Mouse (Mus musculus) T-cell, adult 2 months (primary cell): ENCODE measurements around the gene Acsl6.
A peak's percentile ranks its signal among the peaks of the same experiment; 100 is the strongest.

Experiments
- DNase-seq: peaks from one replicate; pipeline ENCODE4 v3.0.0; 2022; ENCODE audit warnings: low spot score

Acsl6 gene

GRCm38 (mm10) chr11:54307139-54307816, 3.7 kb downstream of the Acsl6 start:
- peak; percentile 50 for DNase-seq

DNA sequence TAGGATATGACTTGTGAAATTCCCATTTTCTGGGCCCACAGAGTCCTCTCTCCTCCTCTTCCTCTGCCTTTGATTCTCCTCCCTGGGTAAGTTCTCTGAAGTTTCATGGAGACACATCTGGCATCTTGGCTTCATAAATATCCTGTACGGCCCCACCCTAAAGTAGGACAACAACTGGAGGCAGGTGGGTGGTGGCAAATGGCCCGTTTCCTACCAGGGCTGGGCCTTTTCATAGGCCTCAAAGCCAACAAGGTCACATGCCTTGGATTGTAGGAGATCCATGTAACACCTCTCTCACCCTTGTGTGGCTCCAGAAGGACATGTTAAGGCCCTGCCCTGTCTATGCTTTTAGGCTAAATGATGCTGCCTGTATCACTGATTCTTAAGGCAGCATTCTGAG, 7.0 kb downstream of the Acsl6 start:
- no peak for DNase-seq

- DNase-seq, result no peak
These were observed 8.4 kb downstream of the Acsl6 start for GRCm38 (mm10) chr11:54312021-54312420.

GRCm38 (mm10) chr11:54312603-54313002, 9.0 kb downstream of the Acsl6 start:
- DNase-seq, result no peak

- no peak for DNase-seq
These were observed 10.1 kb downstream of the Acsl6 start for GRCm38 (mm10) chr11:54313391-54314360.

- no peak for DNase-seq
These were observed 11.1 kb downstream of the Acsl6 start for GRCm38 (mm10) chr11:54314740-54315139.

- no peak for DNase-seq
These were observed 11.7 kb downstream of the Acsl6 start for GRCm38 (mm10) chr11:54315336-54315735.

- DNase-seq, result no peak
These were observed 13.8 kb downstream of the Acsl6 start for GRCm38 (mm10) chr11:54317361-54317760.

- DNase-seq, result no peak
These were observed 14.2 kb downstream of the Acsl6 start for GRCm38 (mm10) chr11:54317795-54318194.

DNA sequence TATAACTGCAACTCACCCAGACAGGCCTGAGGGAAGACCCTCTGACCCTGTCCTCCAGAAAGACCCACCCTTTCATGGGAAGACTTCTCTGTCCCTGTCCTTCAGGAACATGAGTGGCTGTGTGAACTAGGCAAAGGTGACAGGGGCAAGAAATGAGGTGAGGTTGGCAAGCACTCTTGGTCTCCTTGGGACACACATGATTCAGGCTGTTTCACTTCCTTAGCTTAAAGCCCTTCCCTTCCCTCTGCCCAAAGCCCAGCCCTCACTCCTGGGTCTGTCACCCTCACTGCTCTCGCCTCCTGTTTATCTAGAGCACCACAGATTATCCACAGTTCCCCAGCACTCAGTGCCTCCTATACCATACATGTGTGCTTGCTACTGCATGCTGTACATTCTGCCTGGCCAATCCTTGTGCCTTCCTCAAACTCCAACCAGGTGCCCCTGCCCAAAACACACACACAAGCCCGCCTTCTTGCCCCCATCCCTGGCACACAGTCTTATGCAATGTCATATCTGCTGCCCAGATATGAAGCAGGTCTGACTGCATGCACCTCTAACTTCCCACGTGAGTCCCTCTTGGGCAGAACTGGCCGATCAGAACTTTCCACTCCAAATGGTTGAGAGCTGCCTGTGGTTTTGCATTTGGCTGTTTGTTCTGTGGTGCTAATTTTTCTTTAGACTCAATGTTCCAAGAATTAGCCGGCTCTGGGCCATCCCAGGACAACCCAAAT, 18.4 kb downstream of the Acsl6 start:
- DNase-seq, result no peak

DNA sequence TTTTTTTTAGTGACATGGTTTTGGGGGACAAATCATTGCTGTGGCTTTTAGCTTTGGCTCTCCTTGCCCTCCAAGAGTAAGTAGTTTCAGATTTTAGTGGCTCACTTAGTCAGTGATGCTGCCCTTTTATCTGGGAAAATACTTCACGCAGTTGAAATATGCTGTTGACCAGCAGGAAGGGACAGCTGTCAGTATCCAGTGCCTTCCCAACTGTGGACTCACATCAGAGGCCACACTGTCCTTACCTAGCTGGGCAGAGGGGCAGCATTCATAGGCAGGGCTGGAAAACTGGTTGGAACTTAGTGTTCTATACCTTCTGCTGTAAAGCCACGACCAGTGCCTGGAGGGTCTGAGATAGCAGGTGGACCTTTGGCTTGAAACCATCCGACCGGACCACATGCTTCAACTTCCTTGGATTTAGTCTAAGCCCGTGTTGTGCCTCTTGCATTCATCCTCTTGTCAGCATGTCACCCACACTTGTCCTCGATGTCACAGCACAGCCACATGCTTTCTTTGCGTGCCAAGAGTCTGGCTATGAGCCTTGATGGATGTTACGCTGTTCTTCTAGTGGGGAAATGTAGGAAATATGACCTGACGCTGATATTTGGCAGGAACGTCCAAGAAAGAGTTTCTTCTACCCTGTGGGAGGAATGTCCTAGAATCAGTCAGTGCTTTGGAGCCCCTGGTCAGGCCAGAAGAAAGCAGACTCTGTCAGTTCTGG, 28.0 kb downstream of the Acsl6 start:
- DNase-seq, result no peak

DNA sequence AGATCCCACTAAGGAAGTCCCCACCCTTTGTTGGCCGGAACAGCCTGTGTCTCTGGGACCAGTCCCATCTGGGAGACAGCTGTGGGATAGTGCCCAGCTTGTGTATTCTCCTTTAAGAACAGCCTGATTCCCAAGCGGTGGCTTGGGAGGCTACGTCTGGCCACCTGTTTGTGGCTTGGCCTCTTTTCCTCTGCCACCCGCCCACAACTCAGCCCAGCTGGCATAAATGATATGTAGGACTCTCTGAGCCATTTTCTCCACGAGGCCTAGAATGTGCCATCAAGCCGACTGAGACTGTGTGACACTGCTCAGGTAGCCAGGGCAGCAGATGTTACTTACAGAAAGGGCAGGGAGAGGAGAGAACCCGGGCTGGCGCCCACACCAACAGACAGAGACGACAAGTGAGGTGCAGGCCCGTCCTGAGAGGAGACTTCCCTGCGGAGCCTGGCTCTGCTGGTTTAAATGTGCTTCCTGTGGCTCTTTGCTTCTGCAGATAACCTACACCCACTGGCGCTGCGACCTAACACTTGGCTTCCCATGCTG, 32.6 kb downstream of the Acsl6 start:
- DNase-seq, result no peak

- no peak for DNase-seq
These were observed 40.1 kb downstream of the Acsl6 start for GRCm38 (mm10) chr11:54343703-54344102.

GRCm38 (mm10) chr11:54351704-54352103, 48.1 kb downstream of the Acsl6 start:
- no peak for DNase-seq

- no peak for DNase-seq
These were observed 49.6 kb downstream of the Acsl6 start for GRCm38 (mm10) chr11:54353121-54353576.

DNA sequence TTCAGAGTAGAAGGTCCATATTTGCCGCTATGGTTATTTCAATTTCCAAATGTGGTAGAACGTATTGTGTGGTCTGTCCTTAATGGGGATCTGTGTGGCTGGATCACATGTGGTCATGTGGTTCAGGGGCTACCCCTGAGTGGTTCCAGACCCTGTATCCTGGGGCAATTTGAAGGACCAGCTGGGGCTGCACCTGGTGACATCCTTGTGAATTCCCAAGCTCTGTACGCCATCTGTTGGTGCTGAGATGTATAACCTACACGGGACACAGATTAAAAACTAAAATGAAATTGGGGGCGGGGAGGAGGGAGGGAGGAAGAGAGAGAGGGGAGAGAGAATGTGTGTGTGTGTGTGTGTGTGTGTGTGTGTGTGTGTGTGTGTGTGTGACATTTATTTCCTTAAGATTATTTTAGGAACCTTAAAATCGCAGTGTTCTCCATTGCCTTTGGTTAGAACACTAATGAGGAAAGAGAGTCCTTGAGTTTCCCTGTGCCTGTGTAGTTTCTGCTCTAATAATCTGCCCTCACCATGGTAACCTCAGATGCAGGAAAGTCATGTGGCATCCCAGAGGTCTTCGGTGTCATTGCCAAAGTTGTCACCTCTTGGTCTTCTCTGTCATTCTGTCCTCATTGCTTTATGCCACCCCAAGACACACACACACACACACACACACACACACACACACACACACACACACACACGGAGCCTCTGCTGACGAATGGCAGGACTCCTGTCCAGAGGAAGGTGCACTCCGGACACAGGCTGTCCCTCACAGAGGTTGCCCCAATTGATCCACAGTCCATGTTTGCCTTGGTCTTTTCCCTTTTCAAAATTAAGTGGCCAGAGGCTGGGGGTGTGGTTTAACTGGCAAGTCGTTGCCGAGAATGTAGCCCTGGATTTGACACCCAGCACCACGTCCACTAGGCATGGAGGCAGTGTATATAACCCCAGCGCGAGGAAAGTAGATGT, 51.3 kb downstream of the Acsl6 start:
- peak; percentile 10 for DNase-seq

DNA sequence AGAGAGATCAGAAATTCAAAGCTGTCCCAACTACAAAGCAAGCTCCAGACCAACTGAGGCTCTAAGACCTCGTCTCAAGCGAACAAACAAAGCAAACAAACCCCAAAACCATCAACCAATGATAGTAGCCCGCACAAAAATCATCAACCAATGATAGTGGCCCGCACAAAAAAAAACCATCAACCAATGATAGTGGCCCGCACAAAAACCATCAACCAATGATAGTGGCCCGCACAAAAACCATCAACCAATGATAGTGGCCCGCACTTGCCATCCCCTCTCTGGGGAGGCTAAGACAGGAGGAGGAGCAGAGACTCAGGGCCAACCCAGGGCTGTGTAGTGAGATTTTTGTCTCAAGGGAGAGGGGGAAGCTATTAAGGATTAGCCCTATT, 52.0 kb downstream of the Acsl6 start:
- no peak for DNase-seq

GRCm38 (mm10) chr11:54356676-54357075, 53.1 kb downstream of the Acsl6 start:
- DNase-seq, result peak; percentile 47

GRCm38 (mm10) chr11:54372553-54372952, 69.0 kb downstream of the Acsl6 start:
- no peak for DNase-seq

- no peak for DNase-seq
These were observed 86.8 kb downstream of the Acsl6 start for GRCm38 (mm10) chr11:54390386-54390785.
